ENCODE assay signal across 9 mouse cellular contexts in genomic region chr3:117438473-117439114, GRCm38 (mm10).
DNase-seq lines count a peak whose midpoint lies in the region; ATAC-seq and TF ChIP-seq lines count a peak whose summit lies in the region.
"Had no signal": no experiment of that assay in that cellular context is flagged by ENCODE, and none has a peak within 500 bp of the region (broad histone marks: within the 10 kb centered on the region; RNA-seq: fewer than 3 reads in every experiment).

No protein-coding gene starts in this region.

- H3K27me3 ChIP-seq in E14TG2a.4 (ENCODE audit: insufficient read depth, low read length) (no peaks in the 10 kb centered on the region), myocyte (ENCODE audit: control insufficient read depth, insufficient read depth, insufficient read length) (no peaks in the 10 kb centered on the region)
- no peaks in the 10 kb centered on the region for H3K27me3 ChIP-seq in embryonic facial prominence, embryonic 14.5 days (replicated peaks; ENCODE audit: control insufficient read depth, insufficient read depth, low read length)
- H3K27me3 ChIP-seq in kidney, embryonic 16.5 days (ENCODE audit: insufficient read depth, low read length) = no peaks in the 10 kb centered on the region
- H3K27me3 ChIP-seq in limb, embryonic 13.5 days = no peaks in the 10 kb centered on the region
- H3K27me3 ChIP-seq: embryonic facial prominence, embryonic 12.5 days had no signal

- H3K4me3 ChIP-seq in E14TG2a.4 (replicated peaks; ENCODE audit: low read length) = no peak overlapping the region
- no peak overlapping the region for H3K4me3 ChIP-seq in bone marrow macrophage, adult 2 months (ENCODE audit: insufficient read depth, low read length)
- H3K4me3 ChIP-seq in embryonic facial prominence, embryonic 14.5 days (ENCODE audit: low read depth, low read length) = no peak overlapping the region
- no peak overlapping the region for H3K4me3 ChIP-seq in kidney, embryonic 16.5 days (ENCODE audit: low read length)
- H3K4me3 ChIP-seq in limb, embryonic 13.5 days = no peak overlapping the region
- H3K4me3 ChIP-seq in myocyte = no peak overlapping the region
- H3K4me3 ChIP-seq: embryonic facial prominence, embryonic 12.5 days had no signal

- no peak overlapping the region for H3K27ac ChIP-seq in bone marrow macrophage, adult 2 months (ENCODE audit: insufficient read depth, low read depth, low read length)
- no peak overlapping the region for H3K27ac ChIP-seq in embryonic facial prominence, embryonic 14.5 days (replicated peaks; ENCODE audit: low read depth, low read length)
- no peak overlapping the region for H3K27ac ChIP-seq in kidney, embryonic 16.5 days (ENCODE audit: low read length)
- H3K27ac ChIP-seq in limb, embryonic 13.5 days = no peak overlapping the region
- H3K27ac ChIP-seq: embryonic facial prominence, embryonic 12.5 days had no signal

- H3K36me3 ChIP-seq in E14TG2a.4 (ENCODE audit: insufficient read depth, low read length) (no peaks in the 10 kb centered on the region), myocyte (ENCODE audit: control insufficient read depth, insufficient read depth) (no peaks in the 10 kb centered on the region)
- no peaks in the 10 kb centered on the region for H3K36me3 ChIP-seq in embryonic facial prominence, embryonic 14.5 days (ENCODE audit: control insufficient read depth, insufficient read depth, low read length)
- no peaks in the 10 kb centered on the region for H3K36me3 ChIP-seq in kidney, embryonic 16.5 days (ENCODE audit: insufficient read depth, low read length)
- no peaks in the 10 kb centered on the region for H3K36me3 ChIP-seq in limb, embryonic 13.5 days
- H3K36me3 ChIP-seq: embryonic facial prominence, embryonic 12.5 days had no signal

- peak; percentile 82 for DNase-seq in embryonic facial prominence, embryonic 14.5 days (ENCODE audit: low spot score)
- peak; percentile 6 to 35 for DNase-seq in heart, adult 9 months (ENCODE audit: low spot score in 2 of 2)
- peak; percentile 11 for DNase-seq in testis, postnatal 14 days (ENCODE audit: low spot score)

- H3K9ac ChIP-seq in embryonic facial prominence, embryonic 14.5 days (ENCODE audit: low read depth, low read length) = no peak overlapping the region
- H3K9ac ChIP-seq in kidney, embryonic 16.5 days (replicated peaks; ENCODE audit: low read length) = no peak overlapping the region
- no peak overlapping the region for H3K9ac ChIP-seq in limb, embryonic 13.5 days
- H3K9ac ChIP-seq: embryonic facial prominence, embryonic 12.5 days had no signal

- ATAC-seq in embryonic facial prominence, embryonic 14.5 days (ENCODE audit: low read depth) = peak; percentile 77
- peak; percentile 61; the same call in 1 of the 2 replicates for ATAC-seq in kidney, embryonic 16.5 days (ENCODE audit: low FRiP score, low TSS enrichment)
- peak; percentile 78 for ATAC-seq in limb, embryonic 13.5 days (ENCODE audit: low FRiP score, low read depth)

- peak; percentile 62 for TF ChIP-seq CTCF in E14TG2a.4 (conservative IDR thresholded peaks at IDR 0.05; ENCODE audit: low read length)
- TF ChIP-seq CTCF in bone marrow macrophage, adult 2 months (IDR thresholded peaks at IDR 0.05; ENCODE audit: low read depth, low read length) = peak; percentile 34; the same call in 1 of the 2 replicates

- H3K4me2 ChIP-seq in embryonic facial prominence, embryonic 14.5 days (ENCODE audit: low read depth, low read length) = no peak overlapping the region
- H3K4me2 ChIP-seq in kidney, embryonic 16.5 days (replicated peaks; ENCODE audit: low read depth, low read length) = no peak overlapping the region
- H3K4me2 ChIP-seq in limb, embryonic 13.5 days (replicated peaks) = no peak overlapping the region
- peak overlapping the region; percentile 8 for H3K4me2 ChIP-seq in myocyte (ENCODE audit: low read depth)
- H3K4me2 ChIP-seq: embryonic facial prominence, embryonic 12.5 days had no signal

- H3K79me2 ChIP-seq in myocyte (ENCODE audit: control insufficient read depth, insufficient read depth) = no peaks in the 10 kb centered on the region

- peaks cover 4% of the 10 kb centered on the region; the same call in 1 of the 2 replicates for H3K4me1 ChIP-seq in E14TG2a.4 (replicated peaks; ENCODE audit: low read depth, low read length)
- no peaks in the 10 kb centered on the region for H3K4me1 ChIP-seq in bone marrow macrophage, adult 2 months (ENCODE audit: control insufficient read depth, insufficient read depth, low read length)
- H3K4me1 ChIP-seq in embryonic facial prominence, embryonic 14.5 days (ENCODE audit: control insufficient read depth, insufficient read depth, low read length) = no peaks in the 10 kb centered on the region
- no peaks in the 10 kb centered on the region for H3K4me1 ChIP-seq in kidney, embryonic 16.5 days (ENCODE audit: insufficient read depth, low read length)
- H3K4me1 ChIP-seq in limb, embryonic 13.5 days = no peaks in the 10 kb centered on the region
- H3K4me1 ChIP-seq: embryonic facial prominence, embryonic 12.5 days had no signal

- no peak overlapping the region for H3ac ChIP-seq in myocyte (ENCODE audit: control insufficient read depth, insufficient read length)

- WGBS in embryonic facial prominence, embryonic 14.5 days = 17% methylated on average over 11 of the region's 11 CpGs
- 19% methylated on average over 11 of the region's 11 CpGs for WGBS in kidney, embryonic 16.5 days
- WGBS in limb, embryonic 13.5 days = 18% methylated on average over 11 of the region's 11 CpGs

- TF ChIP-seq POLR2A in bone marrow macrophage, adult 2 months (IDR thresholded peaks at IDR 0.05; ENCODE audit: borderline replicate concordance, low read depth, low read length) = no peak
- TF ChIP-seq POLR2A in myocyte (IDR thresholded peaks at IDR 0.05; ENCODE audit: insufficient read length, low read depth) = no peak

- H3K9me3 ChIP-seq in E14TG2a.4 (ENCODE audit: low read length) = no peaks in the 10 kb centered on the region
- H3K9me3 ChIP-seq in embryonic facial prominence, embryonic 14.5 days (ENCODE audit: control insufficient read depth, low read length) = no peaks in the 10 kb centered on the region
- H3K9me3 ChIP-seq in kidney, embryonic 16.5 days (ENCODE audit: low read length) = no peaks in the 10 kb centered on the region
- no peaks in the 10 kb centered on the region for H3K9me3 ChIP-seq in limb, embryonic 13.5 days
- H3K9me3 ChIP-seq: embryonic facial prominence, embryonic 12.5 days had no signal

TF ChIP-seq in myocyte, 11 proteins besides CTCF, POLR2A, EP300 and RAD21:
- no peak for TF ChIP-seq CEBPB (IDR thresholded peaks at IDR 0.05; ENCODE audit: insufficient read depth, poor library complexity, severe bottlenecking)
- no peak for TF ChIP-seq POLR2AphosphoS2 (IDR thresholded peaks at IDR 0.05; ENCODE audit: insufficient read length, low read depth)
- no peak for TF ChIP-seq USF1 (IDR thresholded peaks at IDR 0.05; ENCODE audit: low read depth)
- TF ChIP-seq SRF (IDR thresholded peaks at IDR 0.05; ENCODE audit: control insufficient read depth, insufficient read length, low read depth) = no peak

Comparison
In these comparisons a context has a peak if more than half of its experiments do, and no peak if none do; other contexts are left out.
1. DNase-seq: peak in every context shown above with its lines; median percentile 82 in embryonic facial prominence, embryonic 14.5 days; 20 in heart, adult 9 months; 11 in testis, postnatal 14 days.